Mouse (Mus musculus): ENCODE measurements around the gene Sema4f. TPM values are rescaled to one million over a fixed set of nuclear protein-coding genes. Genes with fewer than 3 reads are reported as not detected.

Sema4f gene
- polyA plus RNA-seq, 1 experiment: not detected

DNA sequence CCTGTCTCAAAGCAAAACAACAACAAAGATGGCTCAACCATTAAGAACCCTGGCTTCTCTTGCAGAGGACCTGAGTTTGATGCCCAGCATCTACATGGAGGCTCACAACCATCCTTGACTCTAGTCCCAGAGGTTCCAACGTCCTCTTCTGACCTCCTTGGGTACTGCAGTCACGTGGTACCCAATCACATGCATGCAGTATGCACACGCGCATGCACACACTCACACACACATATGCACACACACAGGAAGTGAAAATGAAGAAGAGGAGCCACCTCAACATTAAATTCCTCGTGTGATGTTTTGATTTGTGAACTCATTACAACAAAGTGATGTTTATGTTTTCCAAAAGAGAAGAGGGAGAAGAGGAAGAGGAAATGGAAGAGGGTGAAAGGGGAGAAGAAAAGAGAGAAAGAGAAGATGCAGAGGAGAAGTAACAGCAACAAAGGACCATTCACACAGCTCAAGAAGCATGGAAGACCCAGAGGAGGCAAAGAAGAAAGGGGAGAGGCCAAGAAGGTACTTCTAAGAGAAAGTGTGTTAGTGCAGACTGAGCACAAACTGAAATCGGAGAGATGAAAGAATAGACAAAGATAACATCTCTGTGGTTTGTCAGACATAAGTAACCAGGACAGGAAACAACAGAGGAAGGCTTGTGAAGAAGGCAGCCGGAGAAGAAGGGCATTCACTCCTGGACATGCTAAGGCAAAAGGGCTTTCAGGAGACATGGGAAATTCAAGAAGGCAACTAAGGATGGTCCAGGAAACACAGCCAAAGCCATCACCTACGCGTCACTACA lies 17.9 kb downstream of the Sema4f start:
- TF ChIP-seq GATA1 (IDR thresholded peaks at IDR 0.05; ENCODE audit: low read length): no peak

DNA sequence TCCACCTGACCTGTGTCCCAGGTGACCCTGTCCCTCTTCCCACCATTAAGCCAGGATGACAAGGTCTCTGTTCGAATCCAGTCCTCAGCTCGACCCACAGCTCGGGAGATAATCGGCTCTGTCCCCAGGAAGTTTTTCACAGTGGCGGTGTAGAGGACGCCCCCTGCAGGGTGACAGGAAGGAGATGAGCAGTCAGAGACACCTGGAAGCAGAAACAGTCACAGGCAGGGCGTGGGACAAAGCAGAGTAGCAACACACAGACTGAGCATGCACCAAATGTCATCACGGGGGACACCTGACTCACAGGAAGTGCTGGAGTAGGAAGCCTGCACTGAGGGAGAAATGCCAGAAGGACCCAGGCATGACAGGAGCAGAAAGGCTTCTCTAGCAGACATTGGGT lies 20.0 kb downstream of the Sema4f start:
- TF ChIP-seq GATA1 (IDR thresholded peaks at IDR 0.05; ENCODE audit: low read length): no peak

- no peak for TF ChIP-seq GATA1 (IDR thresholded peaks at IDR 0.05; ENCODE audit: low read length)
Observed at GRCm38 (mm10) chr6:82918371-82918770, 21.2 kb downstream of the Sema4f start.

DNA sequence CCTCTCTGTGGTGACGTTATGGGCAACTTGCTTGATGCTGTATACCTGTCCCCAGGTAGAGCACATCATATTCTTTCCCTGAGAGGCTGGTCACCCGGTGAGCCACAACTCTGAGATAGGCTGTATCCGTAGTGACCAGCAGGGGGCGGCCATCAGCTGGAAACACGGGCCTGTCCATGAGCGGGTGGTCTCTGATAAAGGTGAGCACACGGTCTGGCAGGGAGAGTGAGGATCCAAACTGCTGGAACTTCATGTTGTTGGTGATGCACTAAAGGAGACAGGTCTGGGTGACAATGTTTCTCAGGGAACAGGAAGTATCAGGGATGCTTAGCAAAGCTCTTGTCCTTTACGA lies 21.8 kb downstream of the Sema4f start:
- no peak for TF ChIP-seq GATA1 (IDR thresholded peaks at IDR 0.05; ENCODE audit: low read length)

DNA sequence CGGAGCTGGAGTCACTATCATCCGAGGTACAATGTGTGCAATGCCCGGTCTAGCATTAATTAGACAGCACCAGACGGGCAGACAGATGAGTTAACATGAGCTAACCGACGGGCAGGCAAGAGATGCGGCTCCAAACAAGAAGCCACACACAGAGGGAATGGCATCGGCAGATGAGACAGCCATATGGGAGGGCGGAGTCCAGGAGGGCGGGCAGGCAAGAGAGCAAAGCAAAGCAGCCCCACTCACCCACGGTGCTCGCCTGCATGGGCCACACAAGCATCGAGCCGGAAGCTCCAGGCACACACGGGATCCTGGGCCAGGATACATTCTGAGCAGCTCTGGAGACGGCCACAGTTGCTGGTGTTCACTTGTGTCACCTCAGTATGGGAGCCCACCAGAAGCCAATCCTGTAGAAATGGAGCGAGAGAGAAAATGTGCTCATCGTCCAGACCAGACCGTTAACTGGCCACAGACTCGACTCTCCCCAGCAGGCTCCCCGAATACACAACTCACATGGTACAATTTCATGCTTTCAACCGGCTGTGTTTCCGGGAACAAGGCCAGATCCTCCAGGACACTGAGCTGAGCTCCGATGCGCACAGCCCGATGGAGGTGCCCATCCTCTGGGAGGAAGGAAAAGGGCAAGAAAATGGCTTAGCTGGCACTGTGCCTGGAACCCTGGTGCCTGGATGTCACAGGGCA lies 22.3 kb downstream of the Sema4f start:
- TF ChIP-seq GATA1 (IDR thresholded peaks at IDR 0.05; ENCODE audit: low read length): no peak

DNA sequence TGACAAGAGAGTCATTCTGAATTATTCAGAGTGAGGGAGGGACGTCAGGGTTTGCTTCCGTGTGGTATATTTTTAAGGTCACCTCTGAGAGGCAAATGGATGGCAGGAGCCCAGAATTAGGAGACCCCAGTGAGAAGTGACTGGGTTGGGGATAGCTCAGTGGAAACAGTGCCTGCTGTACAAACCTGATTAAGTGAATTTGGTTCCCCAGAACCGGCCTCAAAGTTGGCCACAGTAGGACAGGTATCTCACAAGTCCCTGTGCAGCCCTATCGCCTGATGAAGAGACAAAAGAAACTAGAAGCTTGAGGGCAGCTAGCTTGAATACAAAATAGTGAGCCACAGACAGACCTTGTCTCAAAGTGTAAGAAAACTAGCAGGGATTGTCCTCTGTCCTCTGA lies 23.1 kb downstream of the Sema4f start:
- TF ChIP-seq GATA1 (IDR thresholded peaks at IDR 0.05; ENCODE audit: low read length): no peak

- no peak for TF ChIP-seq GATA1 (IDR thresholded peaks at IDR 0.05; ENCODE audit: low read length)
Observed at GRCm38 (mm10) chr6:82915889-82916288, 23.7 kb downstream of the Sema4f start.

GRCm38 (mm10) chr6:82913336-82914247 lies 26.0 kb downstream of the Sema4f start:
- TF ChIP-seq GATA1 (IDR thresholded peaks at IDR 0.05; ENCODE audit: low read length): no peak

DNA sequence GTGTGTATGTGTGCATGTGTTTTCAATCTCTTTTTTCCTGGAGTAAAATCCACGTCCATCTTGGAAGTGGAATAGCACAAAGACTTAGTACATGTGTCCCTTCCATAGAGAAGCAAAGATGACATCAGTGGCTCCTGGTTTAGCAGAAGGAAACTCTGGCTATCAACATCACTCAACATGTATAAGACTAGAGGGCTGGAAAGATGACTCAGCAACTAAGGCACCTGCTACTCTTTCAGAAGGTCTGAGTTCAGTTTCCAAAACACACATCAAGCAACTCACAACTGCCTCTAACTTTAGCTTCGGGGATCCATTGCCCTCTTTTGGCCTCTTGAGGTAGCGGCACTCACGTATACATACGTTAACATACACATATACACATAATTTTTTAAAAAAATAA lies 28.3 kb downstream of the Sema4f start:
- no peak for TF ChIP-seq GATA1 (IDR thresholded peaks at IDR 0.05; ENCODE audit: low read length)

DNA sequence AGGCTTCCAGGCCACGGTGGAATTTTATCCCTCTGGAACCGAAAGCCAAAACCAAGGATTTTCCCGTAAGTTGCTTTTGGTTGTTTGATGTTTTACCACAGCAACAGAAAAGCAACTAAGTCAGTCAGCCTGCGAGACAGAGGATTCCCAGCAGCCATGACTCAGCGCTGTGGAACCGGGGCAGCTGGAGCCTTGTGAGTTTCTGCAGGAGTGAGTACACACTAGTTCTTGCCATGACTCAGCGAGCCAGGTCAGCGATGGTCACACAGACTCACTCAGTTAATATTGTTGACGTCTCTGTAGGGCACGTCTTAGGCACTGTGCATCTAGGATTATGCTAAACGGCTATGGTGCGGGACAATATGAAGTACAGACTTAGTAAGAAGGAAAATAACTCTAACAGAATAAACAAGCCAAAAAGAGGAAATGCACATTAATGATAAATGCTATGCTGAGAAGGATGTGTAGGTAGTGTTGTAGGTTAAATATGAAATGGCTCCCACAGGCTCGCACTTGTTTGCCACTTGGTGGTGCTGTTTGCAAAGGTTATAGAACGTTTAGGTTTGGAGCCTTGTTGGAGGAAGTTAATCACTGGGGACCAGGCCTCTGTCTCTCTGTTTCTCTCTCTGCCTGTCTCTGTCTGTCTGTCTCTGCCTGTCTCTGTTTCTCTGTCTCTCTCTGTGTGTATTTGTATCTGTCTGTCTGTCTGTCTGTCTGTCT lies 30.3 kb downstream of the Sema4f start:
- TF ChIP-seq GATA1 (IDR thresholded peaks at IDR 0.05; ENCODE audit: low read length): no peak

DNA sequence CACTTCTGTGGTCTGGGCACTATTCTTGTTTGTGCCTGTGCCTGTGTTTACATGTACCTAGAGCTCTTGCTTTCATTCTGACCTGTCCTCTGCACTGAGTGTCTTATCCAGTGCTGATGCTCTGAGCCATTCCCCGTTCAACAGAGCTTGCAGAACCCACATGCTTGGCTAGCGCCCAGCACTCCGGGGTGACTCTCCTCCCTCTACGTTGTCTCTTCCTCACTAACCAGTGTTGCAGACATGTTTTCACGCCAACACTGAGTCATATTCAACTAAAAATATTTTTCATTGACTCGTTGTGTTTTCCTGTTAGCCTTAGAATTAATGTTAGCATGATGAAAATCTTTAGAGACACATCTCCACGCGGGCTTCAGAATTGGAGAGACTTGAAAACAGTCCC lies 31.5 kb downstream of the Sema4f start:
- no peak for TF ChIP-seq GATA1 (IDR thresholded peaks at IDR 0.05; ENCODE audit: low read length)

GRCm38 (mm10) chr6:82906985-82907384 lies 32.6 kb downstream of the Sema4f start:
- no peak for TF ChIP-seq GATA1 (IDR thresholded peaks at IDR 0.05; ENCODE audit: low read length)

GRCm38 (mm10) chr6:82902559-82902958 lies 37.0 kb downstream of the Sema4f start:
- peak; percentile 84 for TF ChIP-seq GATA1 (IDR thresholded peaks at IDR 0.05; ENCODE audit: low read length)

GRCm38 (mm10) chr6:82898745-82899144 lies 40.8 kb downstream of the Sema4f start:
- TF ChIP-seq GATA1 (IDR thresholded peaks at IDR 0.05; ENCODE audit: low read length): no peak

DNA sequence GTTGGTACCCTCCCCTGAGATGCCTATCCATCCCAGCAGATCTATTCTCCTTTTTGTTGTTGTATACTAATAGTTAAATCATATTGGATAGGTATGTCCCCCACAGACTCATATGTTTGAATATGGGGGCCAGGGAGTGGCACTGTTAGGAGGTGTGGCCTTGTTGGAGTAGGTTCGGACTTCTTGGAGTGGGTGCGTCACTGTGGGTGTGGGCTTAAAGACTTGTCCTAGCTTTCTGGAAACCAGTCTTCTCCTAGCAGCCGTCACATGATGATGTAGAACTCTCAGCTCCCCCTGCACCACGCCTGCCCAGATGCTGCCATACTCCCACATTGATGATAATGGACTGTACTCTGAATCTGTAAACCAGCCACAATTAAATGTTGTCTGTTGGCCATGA lies 41.3 kb downstream of the Sema4f start:
- no peak for TF ChIP-seq GATA1 (IDR thresholded peaks at IDR 0.05; ENCODE audit: low read length)

Data from G1E-ER4 (cell line).